Mouse (Mus musculus): ENCODE results near the gene Akp3.

Gene Akp3

GRCm38 (mm10) chr1:87124673-87125072, at the start of gene Akp3:
Gene Akp3 (plus strand): TSS chr1:87124973.
- no peak for DNase-seq (ENCODE audit: low spot score in 2 of 2)

- DNase-seq (ENCODE audit: low spot score in 2 of 2) = no peak
Measured at GRCm38 (mm10) chr1:87086196-87086595, 38.6 kb upstream of the Akp3 start.

- DNase-seq (ENCODE audit: low spot score in 2 of 2) = no peak
Measured at GRCm38 (mm10) chr1:87086964-87087363, 37.8 kb upstream of the Akp3 start.

GRCm38 (mm10) chr1:87089251-87089650, 35.5 kb upstream of the Akp3 start:
- no peak for DNase-seq (ENCODE audit: low spot score in 2 of 2)

- DNase-seq (ENCODE audit: low spot score in 2 of 2) = no peak
Measured at GRCm38 (mm10) chr1:87089828-87090227, 34.9 kb upstream of the Akp3 start, which contains the start of gene Alppl2. Gene Alppl2 (minus strand): TSS chr1:87089928.

GRCm38 (mm10) chr1:87095642-87096041, 29.1 kb upstream of the Akp3 start:
- DNase-seq (ENCODE audit: low spot score in 2 of 2) = no peak

- DNase-seq (ENCODE audit: low spot score in 2 of 2) = peak; percentile 15 to 20
Measured at GRCm38 (mm10) chr1:87098358-87098975, 26.3 kb upstream of the Akp3 start.

GRCm38 (mm10) chr1:87101411-87101810, 23.4 kb upstream of the Akp3 start, which contains the start of gene Alpi:
Gene Alpi (minus strand): TSS chr1:87101606.
- DNase-seq (ENCODE audit: low spot score in 2 of 2) = no peak

- DNase-seq (ENCODE audit: low spot score in 2 of 2) = no peak
Measured at GRCm38 (mm10) chr1:87102114-87102513, 22.7 kb upstream of the Akp3 start.

- DNase-seq (ENCODE audit: low spot score in 2 of 2) = no peak
Measured at GRCm38 (mm10) chr1:87103936-87104335, 20.8 kb upstream of the Akp3 start.

- no peak for DNase-seq (ENCODE audit: low spot score in 2 of 2)
Measured at GRCm38 (mm10) chr1:87106536-87106935, 18.2 kb upstream of the Akp3 start.

- no peak for DNase-seq (ENCODE audit: low spot score in 2 of 2)
Measured at GRCm38 (mm10) chr1:87108564-87108963, 16.2 kb upstream of the Akp3 start.

- DNase-seq (ENCODE audit: low spot score in 2 of 2) = peak in 1 of 2 experiments; percentile 14
Measured at GRCm38 (mm10) chr1:87111719-87112354, 12.9 kb upstream of the Akp3 start.

GRCm38 (mm10) chr1:87114784-87115183, 10.0 kb upstream of the Akp3 start:
- DNase-seq (ENCODE audit: low spot score in 2 of 2) = no peak

- peak; percentile 35 to 47 for DNase-seq (ENCODE audit: low spot score in 2 of 2)
Measured at GRCm38 (mm10) chr1:87127206-87128030, 2.6 kb downstream of the Akp3 start.

GRCm38 (mm10) chr1:87131803-87132202, 7.0 kb downstream of the Akp3 start:
- no peak for DNase-seq (ENCODE audit: low spot score in 2 of 2)

- DNase-seq (ENCODE audit: low spot score in 2 of 2) = no peak
Measured at GRCm38 (mm10) chr1:87141550-87141949, 16.8 kb downstream of the Akp3 start.

- no peak for DNase-seq (ENCODE audit: low spot score in 2 of 2)
Measured at GRCm38 (mm10) chr1:87142456-87142855, 17.7 kb downstream of the Akp3 start.

GRCm38 (mm10) chr1:87143141-87143540, 18.4 kb downstream of the Akp3 start:
- DNase-seq (ENCODE audit: low spot score in 2 of 2) = no peak

GRCm38 (mm10) chr1:87149422-87149821, 24.6 kb downstream of the Akp3 start:
- DNase-seq (ENCODE audit: low spot score in 2 of 2) = no peak

- DNase-seq (ENCODE audit: low spot score in 2 of 2) = no peak
Measured at GRCm38 (mm10) chr1:87151286-87151685, 26.5 kb downstream of the Akp3 start.

- no peak for DNase-seq (ENCODE audit: low spot score in 2 of 2)
Measured at GRCm38 (mm10) chr1:87153776-87154500, 29.2 kb downstream of the Akp3 start.
